In genomic region chr15:12306188-12307071, GRCm38 (mm10) we compare ENCODE assay signal across 12 mouse cellular contexts. TPM values are rescaled to one million over a fixed set of nuclear protein-coding genes. Genes with fewer than 3 reads are reported as not detected.
DNase-seq lines count a peak whose midpoint lies in the region; ATAC-seq and TF ChIP-seq lines count a peak whose summit lies in the region.
"Had no signal": no experiment of that assay in that cellular context is flagged by ENCODE, and none has a peak within 500 bp of the region (broad histone marks: within the 10 kb centered on the region; RNA-seq: fewer than 3 reads in every experiment).

No protein-coding gene starts in this region.

- 22% methylated on average over 8 of the region's 8 CpGs for WGBS in liver, embryonic 14.5 days (ENCODE audit: insufficient replicate concordance)
- WGBS in hindbrain, embryonic 14.5 days = 70% methylated on average over 8 of the region's 8 CpGs

- ATAC-seq in common myeloid progenitor, adult 5-6 weeks (replicated peaks; ENCODE audit: low read depth, poor library complexity, severe bottlenecking) = peak; percentile 70
- ATAC-seq in liver, embryonic 14.5 days (ENCODE audit: insufficient read depth) = peak; percentile 85
- ATAC-seq in hindbrain, embryonic 14.5 days (ENCODE audit: low FRiP score) = no peak

- no peaks in the 10 kb centered on the region for H3K27me3 ChIP-seq in liver, embryonic 14.5 days (ENCODE audit: control insufficient read depth, insufficient read depth, low read length)
- no peaks in the 10 kb centered on the region for H3K27me3 ChIP-seq in hindbrain, embryonic 14.5 days (ENCODE audit: control insufficient read depth, insufficient read depth, low read length)
- H3K27me3 ChIP-seq: lung, embryonic 15.5 days; neural tube, embryonic 12.5 days had no signal

- peaks cover 21 to 32% of the 10 kb centered on the region in 2 experiments for H3K4me1 ChIP-seq in liver, embryonic 14.5 days (replicated peaks; ENCODE audit: control insufficient read depth in 2 of 2, insufficient read depth in 2 of 2, low read length in 1 of 2)
- H3K4me1 ChIP-seq in hindbrain, embryonic 14.5 days (replicated peaks; ENCODE audit: control insufficient read depth, insufficient read depth, low read length) = no peaks in the 10 kb centered on the region
- H3K4me1 ChIP-seq: embryonic facial prominence, embryonic 10.5 days; lung, embryonic 15.5 days; neural tube, embryonic 12.5 days had no signal

- no peaks in the 10 kb centered on the region for H3K36me3 ChIP-seq in liver, embryonic 14.5 days (replicated peaks; ENCODE audit: control insufficient read depth, insufficient read depth, low read depth)
- no peaks in the 10 kb centered on the region for H3K36me3 ChIP-seq in hindbrain, embryonic 14.5 days (replicated peaks; ENCODE audit: control insufficient read depth, insufficient read depth)
- H3K36me3 ChIP-seq: embryonic facial prominence, embryonic 10.5 days; lung, embryonic 15.5 days; neural tube, embryonic 12.5 days had no signal

- H3K4me2 ChIP-seq in liver, embryonic 14.5 days (ENCODE audit: low read depth) = peak overlapping the region; percentile 44
- no peak overlapping the region for H3K4me2 ChIP-seq in hindbrain, embryonic 14.5 days (replicated peaks)
- H3K4me2 ChIP-seq: lung, embryonic 15.5 days; neural tube, embryonic 12.5 days had no signal

- peak overlapping the region; percentile 1 for H3K9ac ChIP-seq in liver, embryonic 14.5 days (replicated peaks)
- no peak overlapping the region for H3K9ac ChIP-seq in hindbrain, embryonic 14.5 days
- H3K9ac ChIP-seq: lung, embryonic 15.5 days; neural tube, embryonic 12.5 days had no signal

- no peak overlapping the region for H3K4me3 ChIP-seq in liver, embryonic 14.5 days (ENCODE audit: insufficient read depth in 1 of 2, low read depth in 2 of 2, low read length in 2 of 2)
- no peak overlapping the region for H3K4me3 ChIP-seq in hindbrain, embryonic 14.5 days (replicated peaks; ENCODE audit: low read length)
- H3K4me3 ChIP-seq: embryonic facial prominence, embryonic 10.5 days; lung, embryonic 15.5 days; neural tube, embryonic 12.5 days had no signal

- H3K9me3 ChIP-seq in liver, embryonic 14.5 days (ENCODE audit: control insufficient read depth, low read length) = no peaks in the 10 kb centered on the region
- H3K9me3 ChIP-seq in hindbrain, embryonic 14.5 days (ENCODE audit: control insufficient read depth, low read length) = no peaks in the 10 kb centered on the region
- H3K9me3 ChIP-seq: embryonic facial prominence, embryonic 10.5 days; lung, embryonic 15.5 days; neural tube, embryonic 12.5 days had no signal

- TF ChIP-seq CTCF in liver, embryonic 14.5 days (IDR thresholded peaks at IDR 0.05; ENCODE audit: low read depth) = no peak

- peak; percentile 95 for DNase-seq in heart, adult 11 months
- DNase-seq in heart, postnatal 36 days = no peak
- peak; percentile 54 for DNase-seq in 416B (ENCODE audit: low read depth)
- peak in 1 of 3 experiments; percentile 40 for DNase-seq in liver, embryonic 14.5 days (ENCODE audit: low read depth in 3 of 3, low spot score in 3 of 3)
- no peak for DNase-seq in hindbrain, embryonic 14.5 days (ENCODE audit: low spot score)
- DNase-seq in kidney, postnatal 10 days = no peak
- DNase-seq in spleen, adult 12 weeks (ENCODE audit: low spot score) = no peak
- DNase-seq: kidney, postnatal 25 days had no signal

- TF ChIP-seq EP300 in liver, embryonic 14.5 days (IDR thresholded peaks at IDR 0.05; ENCODE audit: low read depth) = peak; percentile 28; the same call in 1 of the 2 replicates

- peak overlapping the region; percentile 51 for H3K27ac ChIP-seq in liver, embryonic 14.5 days
- no peak overlapping the region for H3K27ac ChIP-seq in hindbrain, embryonic 14.5 days
- H3K27ac ChIP-seq: embryonic facial prominence, embryonic 10.5 days; lung, embryonic 15.5 days; neural tube, embryonic 12.5 days had no signal

- intact Hi-C loops in heart, postnatal 36 days (cut with DNase I) = no loop called here

RNA-seq across cellular contexts. Expression of gene Golph3, which starts 14.8 kb away (rescaled TPM):
- total RNA-seq in heart, postnatal 36 days (2021) = 10 to 100 TPM; 81.7 to 83.7 TPM
- 98.9 and 99.8 TPM in 2 replicates for total RNA-seq in common myeloid progenitor, adult 5-6 weeks (2017)
- 33.8 and 35.2 TPM in 2 replicates for polyA plus RNA-seq in liver, embryonic 14.5 days (2012; rRNA removed)
- polyA plus RNA-seq in liver, embryonic 14.5 days (2014; fragmentation: Nextera tagmentation; extraction: Ambion mirVana) = 58.4 and 60.9 TPM in 2 replicates
- polyA plus RNA-seq in hindbrain, embryonic 14.5 days (2014; fragmentation: Nextera tagmentation; extraction: Ambion mirVana) = 96.9 and 112 TPM in 2 replicates

RNA-seq across cellular contexts. Expression of gene 1810049J17Rik, which starts 15.3 kb away (rescaled TPM):
- total RNA-seq in heart, postnatal 36 days (2021) = 1 to 10 TPM in 1 of 2 experiments, under 1 TPM in 1; 0.65 to 1.2 TPM
- 1.1 TPM in 1 of 2 replicates, not detected in the other for total RNA-seq in common myeloid progenitor, adult 5-6 weeks (2017)
- not detected in 2 replicates for polyA plus RNA-seq in liver, embryonic 14.5 days (2012; rRNA removed)
- 2.3 and 3.1 TPM in 2 replicates for polyA plus RNA-seq in liver, embryonic 14.5 days (2014; fragmentation: Nextera tagmentation; extraction: Ambion mirVana)
- polyA plus RNA-seq in hindbrain, embryonic 14.5 days (2014; fragmentation: Nextera tagmentation; extraction: Ambion mirVana) = 1.8 and 2.0 TPM in 2 replicates
- polyA plus RNA-seq: embryonic facial prominence, embryonic 10.5 days had no signal

Comparison
In these comparisons a context has a peak if more than half of its experiments do, and no peak if none do; other contexts are left out.
1. DNase-seq: peak in heart, adult 11 months (single experiment) and 416B (single experiment); none in heart, postnatal 36 days (0 of 2), hindbrain, embryonic 14.5 days (single experiment), kidney, postnatal 10 days (single experiment) and spleen, adult 12 weeks (single experiment).